Comparison of ENCODE assay signal across 13 mouse cellular contexts in genomic region chr2:173087405-173087804, GRCm38 (mm10). TPM values are rescaled to one million over a fixed set of nuclear protein-coding genes. Genes with fewer than 3 reads are reported as not detected.
DNase-seq lines count a peak whose midpoint lies in the region; ATAC-seq and TF ChIP-seq lines count a peak whose summit lies in the region.
"Had no signal": no experiment of that assay in that cellular context is flagged by ENCODE, and none has a peak within 500 bp of the region (broad histone marks: within the 10 kb centered on the region; RNA-seq: fewer than 3 reads in every experiment).

No protein-coding gene starts in this region.

- H3K9ac ChIP-seq in heart, adult 2 months (ENCODE audit: low read depth, low read length): peak overlapping the region; percentile 47; the same call in 1 of the 2 replicates
- H3K9ac ChIP-seq: hindbrain, embryonic 12.5 days had no signal

- DNase-seq in cerebellum, postnatal 25 days: peak; percentile 45 to 51
- no peak for DNase-seq in cerebellum, postnatal 4 days (ENCODE audit: low spot score in 2 of 2)
- DNase-seq in cerebellum, postnatal 36 days: peak; percentile 16 to 26
- peak; percentile 63 to 85 for DNase-seq in heart, adult 2 months
- DNase-seq in heart, postnatal 4 days: peak; percentile 83
- no peak for DNase-seq in right cerebral cortex, postnatal 10 days (ENCODE audit: low spot score in 2 of 2)
- DNase-seq in spleen, adult 12 weeks (ENCODE audit: low spot score): no peak

- H3K27me3 ChIP-seq in heart, adult 2 months (ENCODE audit: control insufficient read depth, insufficient read depth, low read length): no peaks in the 10 kb centered on the region
- H3K27me3 ChIP-seq: hindbrain, embryonic 12.5 days had no signal

- H3K79me2 ChIP-seq in heart, adult 2 months (replicated peaks; ENCODE audit: control insufficient read depth, insufficient read depth, low read length): no peaks in the 10 kb centered on the region

- peak; percentile 26 for TF ChIP-seq CTCF in heart, adult 2 months (IDR thresholded peaks at IDR 0.05)

- intact Hi-C loops in heart, adult 2 months (cut with DNase I): loop anchor here (10.0 kb wide), 1 partner anchor 613 kb away; the partner anchor contains the start of gene Fam209

- peak; percentile 39; the same call in 1 of the 2 replicates for TF ChIP-seq POLR2A in heart, adult 2 months (IDR thresholded peaks at IDR 0.05; ENCODE audit: insufficient read depth, low read depth, low read length)

- no peak for ATAC-seq in erythroblast, adult 5-6 weeks (replicated peaks; ENCODE audit: low FRiP score, poor library complexity, severe bottlenecking)
- ATAC-seq: CD4-positive, CD25-positive, alpha-beta regulatory T cell, adult 4 months had no signal

- no peaks in the 10 kb centered on the region; the same call in 1 of the 2 replicates for H3K4me1 ChIP-seq in heart, adult 2 months (ENCODE audit: control insufficient read depth, insufficient read depth, low read length)

- peak; percentile 82; the same call in 1 of the 2 replicates for TF ChIP-seq EP300 in heart, adult 2 months (IDR thresholded peaks at IDR 0.05; ENCODE audit: insufficient read depth, low read depth, low read length)

- no peak overlapping the region for H3K4me3 ChIP-seq in heart, adult 2 months
- H3K4me3 ChIP-seq: forebrain, embryonic 10.5 days; hindbrain, embryonic 12.5 days had no signal

- peak overlapping the region; percentile 85 for H3K27ac ChIP-seq in heart, adult 2 months
- H3K27ac ChIP-seq: forebrain, embryonic 10.5 days; hindbrain, embryonic 12.5 days had no signal

- no peaks in the 10 kb centered on the region for H3K36me3 ChIP-seq in heart, adult 2 months (ENCODE audit: control insufficient read depth, insufficient read depth, low read length)
- H3K36me3 ChIP-seq: forebrain, embryonic 10.5 days; hindbrain, embryonic 12.5 days had no signal

- 27% methylated on average over 13 of the region's 13 CpGs for WGBS in heart, adult 2 months

RNA-seq across cellular contexts. Expression of gene Ctcfl, which starts 31.9 kb away (rescaled TPM):
- under 1 TPM; 0.08 to 0.11 TPM for total RNA-seq in heart, adult 2 months (2021)
- polyA plus RNA-seq in heart, adult 2 months (2012; rRNA removed): 0.06 TPM in 1 of 2 replicates, not detected in the other
- total RNA-seq in heart, postnatal 4 days (2021): under 1 TPM; 0.14 TPM
- total RNA-seq in erythroblast, adult 5-6 weeks (2015; ENCODE audit: low replicate concordance): not detected in 2 replicates
- total RNA-seq in erythroblast, adult 5-6 weeks (2017; ENCODE audit: low replicate concordance): not detected in 2 replicates
- total RNA-seq: megakaryocyte, adult 5-6 weeks had no signal
- polyA plus RNA-seq: CD4-positive, CD25-positive, alpha-beta regulatory T cell, adult 4 months; neural tube, embryonic 11.5 days had no signal

Comparison
In these comparisons a context has a peak if more than half of its experiments do, and no peak if none do; other contexts are left out.
1. DNase-seq: peak in cerebellum, postnatal 25 days (2 of 2), cerebellum, postnatal 36 days (2 of 2), heart, adult 2 months (2 of 2) and heart, postnatal 4 days (single experiment); none in cerebellum, postnatal 4 days (0 of 2), right cerebral cortex, postnatal 10 days (0 of 2) and spleen, adult 12 weeks (single experiment).